Mouse (Mus musculus): ENCODE data around the gene Iqsec1.

Gene Iqsec1

DNA sequence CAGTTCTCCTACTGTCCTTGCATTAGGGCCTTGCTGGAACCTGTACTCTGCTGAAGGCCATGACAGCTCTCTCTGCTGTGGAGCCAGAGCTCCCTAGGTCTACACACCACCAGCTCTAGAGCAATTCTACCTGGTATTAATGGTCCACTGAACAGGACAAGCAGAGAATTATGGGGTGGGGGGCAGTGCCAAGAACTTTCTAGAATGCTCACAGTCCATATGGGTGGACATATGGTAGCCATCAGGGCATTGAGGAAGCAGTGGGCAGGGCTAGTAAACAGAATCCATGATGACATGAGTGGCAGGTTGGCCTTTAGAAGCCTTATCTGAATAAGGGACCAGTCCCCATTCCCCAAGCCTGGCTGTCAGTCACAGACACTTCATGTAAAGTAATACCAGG lies 197.6 kb downstream of the Iqsec1 start:
- in situ Hi-C loops (cut with MboI; ENCODE audit: unreplicated experiment in 2 of 2) = no loop called here

DNA sequence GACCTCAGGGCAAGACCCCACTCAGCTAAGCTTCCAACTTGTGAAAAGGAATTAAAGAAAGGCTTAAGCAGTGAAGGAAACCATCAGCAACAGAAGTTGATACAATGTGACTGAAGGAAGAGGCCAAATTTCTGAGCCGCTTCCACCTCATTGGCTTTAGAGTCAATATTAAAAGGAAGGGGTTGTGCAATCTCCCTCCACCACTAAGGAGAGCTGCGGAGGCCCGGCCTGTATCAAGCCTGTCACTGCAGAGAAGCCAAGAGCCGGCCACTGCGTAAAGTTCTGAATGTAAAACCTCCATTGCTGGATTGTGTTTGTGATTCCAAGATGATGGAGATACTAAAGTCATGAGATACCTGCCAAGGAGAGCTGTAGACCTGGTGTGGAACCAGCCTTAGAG lies 199.0 kb downstream of the Iqsec1 start:
- in situ Hi-C loops (cut with MboI; ENCODE audit: unreplicated experiment in 2 of 2) = no loop called here

DNA sequence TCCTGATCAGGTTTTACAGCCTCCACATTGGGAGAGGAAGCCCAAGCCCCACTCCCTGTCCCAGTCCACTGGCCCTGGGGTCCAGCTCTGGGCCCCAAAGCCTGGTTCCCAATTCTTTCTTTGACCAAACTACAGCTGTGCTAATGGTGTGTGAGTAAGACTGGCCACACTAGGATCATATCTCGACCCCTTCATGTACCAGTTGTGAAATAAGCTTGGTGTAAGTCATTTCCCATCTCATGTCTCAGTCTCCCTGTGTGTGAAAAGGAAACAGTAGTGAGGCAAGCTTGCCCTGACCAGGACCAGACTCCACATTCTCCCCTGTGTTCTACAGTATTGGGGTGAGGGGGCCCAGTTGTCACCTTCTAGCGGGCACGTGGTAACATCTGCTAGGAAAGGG lies 200.9 kb downstream of the Iqsec1 start:
- in situ Hi-C loops (cut with MboI; ENCODE audit: unreplicated experiment in 2 of 2) = no loop called here

GRCm38 (mm10) chr6:90787036-90787435 lies 201.4 kb downstream of the Iqsec1 start:
- in situ Hi-C loops (cut with MboI; ENCODE audit: unreplicated experiment in 2 of 2) = no loop called here

GRCm38 (mm10) chr6:90786589-90786988 lies 201.9 kb downstream of the Iqsec1 start:
- in situ Hi-C loops (cut with MboI; ENCODE audit: unreplicated experiment in 2 of 2) = no loop called here

DNA sequence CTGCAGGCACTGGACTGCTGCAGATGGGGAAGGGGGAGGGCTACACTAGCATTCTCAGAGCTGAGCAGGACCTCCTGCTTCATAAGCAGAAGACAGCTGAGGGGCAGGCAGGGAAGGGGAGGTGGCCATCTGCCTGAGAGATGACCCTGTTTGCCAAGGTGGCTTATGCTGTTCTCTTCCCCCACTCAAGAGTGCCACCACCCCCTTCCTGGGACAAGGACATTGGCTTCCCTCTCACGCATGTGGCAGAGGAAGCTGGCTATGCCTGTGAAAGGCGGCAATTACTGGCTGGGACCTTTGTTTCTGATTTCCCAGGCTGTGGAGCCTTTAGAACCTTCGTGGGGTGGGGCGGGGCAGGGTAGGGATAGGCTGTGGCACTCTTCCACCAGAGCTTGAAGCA lies 204.5 kb downstream of the Iqsec1 start:
- in situ Hi-C loops (cut with MboI; ENCODE audit: unreplicated experiment in 2 of 2) = no loop called here

- in situ Hi-C loops (cut with MboI; ENCODE audit: unreplicated experiment in 2 of 2) = no loop called here
Measured at GRCm38 (mm10) chr6:90783176-90783575, 205.3 kb downstream of the Iqsec1 start.

GRCm38 (mm10) chr6:90781921-90782770 lies 206.3 kb downstream of the Iqsec1 start:
- in situ Hi-C loops (cut with MboI; ENCODE audit: unreplicated experiment in 2 of 2) = no loop called here

DNA sequence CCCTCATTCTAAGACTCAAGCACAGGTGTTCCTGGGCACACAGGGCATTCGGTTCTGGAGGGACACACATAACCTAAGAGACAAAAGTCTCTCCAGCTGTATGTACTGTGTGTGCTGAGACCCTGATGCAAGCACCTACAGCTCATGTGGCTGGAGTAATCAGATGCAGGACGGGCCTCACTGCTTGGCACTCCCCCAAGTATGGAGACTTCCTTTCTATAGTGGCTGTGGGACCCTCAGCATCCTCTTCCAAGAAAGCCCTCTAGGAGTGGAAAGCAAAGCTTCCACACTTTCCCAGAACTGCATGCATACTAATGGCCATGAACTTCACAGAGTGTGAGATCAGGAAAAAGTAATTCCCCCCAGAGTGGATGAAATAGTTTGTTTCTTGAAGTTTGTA lies 208.0 kb downstream of the Iqsec1 start:
- in situ Hi-C loops (cut with MboI; ENCODE audit: unreplicated experiment in 2 of 2) = no loop called here

DNA sequence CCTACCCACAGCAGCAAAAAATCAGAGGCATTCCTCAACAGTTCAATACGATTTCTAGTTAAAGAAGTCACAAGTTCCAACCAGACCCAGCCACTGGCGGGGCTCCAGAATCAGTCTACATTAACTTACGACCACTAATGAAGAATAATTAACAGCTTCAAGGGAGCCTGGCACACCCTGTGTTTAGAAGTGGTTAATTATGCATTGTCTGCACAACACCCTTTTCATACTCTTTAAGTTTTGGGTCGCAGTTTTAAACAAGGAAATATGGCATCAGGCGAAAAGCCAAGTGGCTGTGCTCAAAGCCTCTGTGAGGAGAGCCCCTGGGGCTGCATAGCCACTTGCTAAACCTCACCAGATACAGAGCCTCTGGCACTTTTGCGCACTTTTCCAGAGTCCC lies 209.6 kb downstream of the Iqsec1 start:
- in situ Hi-C loops (cut with MboI; ENCODE audit: unreplicated experiment in 2 of 2) = no loop called here

- in situ Hi-C loops (cut with MboI; ENCODE audit: unreplicated experiment in 2 of 2) = no loop called here
Measured at GRCm38 (mm10) chr6:90777302-90777701, 211.2 kb downstream of the Iqsec1 start.

GRCm38 (mm10) chr6:90775606-90776005 lies 212.9 kb downstream of the Iqsec1 start:
- in situ Hi-C loops (cut with MboI; ENCODE audit: unreplicated experiment in 2 of 2) = no loop called here

DNA sequence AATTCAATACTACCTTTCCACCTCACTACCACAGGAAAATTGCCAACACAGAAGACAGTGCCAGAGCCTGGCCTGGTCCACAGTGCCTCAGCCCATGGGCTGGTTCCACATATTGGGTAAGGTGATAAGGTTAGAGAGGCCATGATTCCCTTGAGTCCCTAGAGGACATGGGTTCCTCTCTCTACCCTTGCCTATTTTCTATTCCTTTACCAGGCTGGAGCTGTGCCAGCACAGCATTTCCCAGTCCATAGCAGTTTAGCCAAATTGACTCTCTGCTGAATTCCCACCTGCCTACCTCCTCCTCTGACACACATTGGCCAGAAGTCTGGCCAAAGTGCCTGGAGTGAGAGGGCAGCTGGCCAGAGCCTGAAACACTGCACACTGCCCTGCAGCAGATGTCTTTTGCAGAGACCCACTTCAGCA lies 214.7 kb downstream of the Iqsec1 start:
- in situ Hi-C loops (cut with MboI; ENCODE audit: unreplicated experiment in 2 of 2) = no loop called here

DNA sequence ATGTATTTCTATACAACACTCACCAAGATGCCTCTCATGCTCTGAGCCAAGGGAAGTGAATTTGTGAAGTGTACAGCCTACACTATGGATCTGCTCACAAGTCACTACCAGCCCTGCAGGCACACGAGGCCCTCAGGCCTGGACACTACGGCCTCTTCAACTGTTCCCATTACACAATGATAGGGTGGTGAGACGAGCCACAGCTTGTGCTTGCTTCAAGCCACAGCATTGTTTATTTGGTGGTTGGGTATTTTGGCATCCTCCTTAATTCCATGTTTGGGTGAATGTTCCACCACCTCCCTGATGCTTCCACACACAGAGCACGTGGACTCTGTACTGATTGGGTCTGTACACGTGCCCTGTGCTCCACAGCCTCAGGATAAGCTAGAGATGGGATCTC lies 216.4 kb downstream of the Iqsec1 start:
- in situ Hi-C loops (cut with MboI; ENCODE audit: unreplicated experiment in 2 of 2) = no loop called here

DNA sequence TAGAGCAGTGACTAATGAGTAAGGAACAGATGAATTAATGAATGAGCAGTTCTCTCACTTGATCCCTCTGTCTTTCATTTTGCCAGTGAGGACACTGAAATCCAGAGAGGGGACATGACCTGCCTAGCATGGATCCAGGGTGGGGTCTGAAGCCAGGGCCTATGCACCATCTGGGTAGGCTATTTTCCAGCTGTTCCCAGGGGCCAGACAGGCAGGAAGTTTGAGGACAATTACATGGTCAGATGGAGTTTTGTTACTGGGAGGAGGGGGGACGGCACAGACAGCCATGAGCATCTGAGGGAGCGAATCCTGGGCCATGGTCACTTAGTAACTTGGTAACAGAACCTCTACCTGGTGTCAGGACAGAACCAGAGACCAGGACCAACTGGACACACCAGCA lies 220.0 kb downstream of the Iqsec1 start:
- in situ Hi-C loops (cut with MboI; ENCODE audit: unreplicated experiment in 2 of 2) = loop anchor here (5.0 kb wide), 1 partner anchor 39 kb away; no protein-coding TSS in a partner anchor

GRCm38 (mm10) chr6:90767874-90768273 lies 220.6 kb downstream of the Iqsec1 start:
- in situ Hi-C loops (cut with MboI; ENCODE audit: unreplicated experiment in 2 of 2) = loop anchor here (5.0 kb wide), 1 partner anchor 39 kb away; no protein-coding TSS in a partner anchor

DNA sequence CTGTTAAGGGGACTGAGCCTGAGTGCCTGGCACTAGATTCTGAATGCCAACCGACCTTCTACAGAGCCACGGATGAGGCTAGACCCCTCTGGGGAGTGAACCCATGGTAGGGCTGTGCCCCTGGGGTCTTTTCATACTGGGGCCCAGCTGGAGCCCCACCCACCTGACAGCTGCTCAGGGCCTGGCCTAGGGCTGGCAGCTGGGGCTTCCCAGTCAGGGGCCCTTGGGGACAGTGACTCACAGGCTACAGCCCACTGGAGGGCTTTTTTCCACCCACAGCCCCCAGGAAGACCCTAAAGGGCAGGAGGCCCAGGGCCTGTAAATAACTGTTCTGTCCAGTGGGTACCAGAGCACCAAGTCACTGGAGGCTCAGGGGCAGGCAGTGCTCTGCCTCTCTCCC lies 223.7 kb downstream of the Iqsec1 start:
- in situ Hi-C loops (cut with MboI; ENCODE audit: unreplicated experiment in 2 of 2) = loop anchor here (5.0 kb wide), 1 partner anchor 43 kb away; no protein-coding TSS in a partner anchor

DNA sequence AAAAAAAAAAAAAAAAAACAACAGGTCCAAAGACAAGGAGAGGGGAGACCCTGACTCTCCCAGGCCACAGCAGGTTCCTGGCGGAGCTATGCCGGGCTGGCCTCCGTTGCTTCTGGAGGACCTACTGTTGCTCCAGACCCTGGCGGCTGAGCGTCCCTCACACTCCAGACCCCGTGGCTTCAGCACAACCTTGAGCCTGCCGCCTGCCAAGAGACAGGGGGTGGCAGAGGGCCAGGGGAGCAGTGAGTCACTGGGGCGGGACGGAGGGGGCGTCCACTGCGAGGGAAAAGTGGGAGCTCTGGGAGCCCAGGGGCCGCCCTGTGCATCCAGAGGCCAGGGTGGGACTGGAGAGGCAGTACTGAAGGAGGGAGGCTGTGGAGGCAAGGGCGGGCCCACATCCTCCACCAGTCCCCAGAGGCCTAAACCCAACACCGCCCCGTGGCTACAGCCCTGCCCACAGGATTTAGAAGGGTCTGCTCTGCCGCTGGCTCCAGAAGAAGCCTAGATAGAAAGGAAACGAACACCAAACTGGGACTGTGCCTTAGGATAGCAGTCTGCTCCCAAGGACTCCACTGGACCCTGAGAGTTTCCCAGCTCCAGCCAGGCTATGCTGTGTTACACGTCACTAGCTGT lies 224.4 kb downstream of the Iqsec1 start:
- in situ Hi-C loops (cut with MboI; ENCODE audit: unreplicated experiment in 2 of 2) = no loop called here

GRCm38 (mm10) chr6:90763295-90763694 lies 225.2 kb downstream of the Iqsec1 start:
- in situ Hi-C loops (cut with MboI; ENCODE audit: unreplicated experiment in 2 of 2) = no loop called here

- in situ Hi-C loops (cut with MboI; ENCODE audit: unreplicated experiment in 2 of 2) = no loop called here
Measured at GRCm38 (mm10) chr6:90762120-90762736, 226.3 kb downstream of the Iqsec1 start.

DNA sequence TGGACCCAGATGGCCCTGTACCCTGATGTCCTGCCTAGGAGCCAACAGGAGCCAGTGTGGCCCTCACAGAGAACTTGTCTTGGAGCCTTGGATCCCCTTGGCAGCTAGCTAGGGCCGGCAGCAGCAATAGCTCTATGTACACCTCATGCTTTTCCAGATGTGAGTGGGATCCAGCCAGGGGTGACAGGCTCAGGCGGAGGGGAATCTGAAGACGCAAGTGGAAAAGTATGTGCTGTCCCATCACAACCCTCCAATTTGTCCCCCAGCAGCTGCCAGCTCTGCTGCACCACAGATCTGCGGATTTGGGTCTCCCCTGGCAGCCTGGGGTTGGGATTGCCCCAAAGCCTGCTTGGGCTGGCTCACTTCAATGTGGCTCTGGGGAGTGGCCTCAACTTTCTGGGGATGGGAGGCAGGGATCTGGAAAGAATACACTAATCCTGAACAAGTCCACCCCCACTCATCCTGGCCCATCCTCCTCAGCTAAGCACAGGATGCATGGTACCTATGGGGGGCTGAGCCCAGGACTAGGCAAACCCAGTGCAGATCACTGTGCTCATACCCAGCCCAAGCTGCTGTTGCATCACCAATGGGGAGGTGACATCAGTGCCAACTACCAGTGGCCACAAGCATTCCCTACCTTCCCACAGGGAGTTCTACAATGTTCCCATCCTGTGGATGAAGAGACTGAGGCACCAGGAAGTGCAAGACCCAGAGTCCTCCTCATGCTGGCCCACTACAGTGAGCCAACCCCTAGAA lies 227.0 kb downstream of the Iqsec1 start:
- in situ Hi-C loops (cut with MboI; ENCODE audit: unreplicated experiment in 2 of 2) = no loop called here
